Mouse (Mus musculus): ENCODE measurements around the gene Tmed9. TPM values are rescaled to one million over a fixed set of nuclear protein-coding genes. Genes with fewer than 3 reads are reported as not detected.
A peak's percentile ranks its signal among the peaks of the same experiment; 100 is the strongest.

Tmed9 gene
- total and polyA plus RNA-seq, 3 experiments: 88.2 to 196 (median 194) TPM

- peak; percentile 98 for TF ChIP-seq MXI1 (IDR thresholded peaks at IDR 0.05; ENCODE audit: low read depth, low read length)
Measured at GRCm38 (mm10) chr13:55536194-55537175, 37.0 kb upstream of the Tmed9 start, which contains the start of gene Ddx41 (continued).

- in situ Hi-C loops (cut with MboI; ENCODE audit: low pct_ligation_motif_present, low pct_unique_long_range_greater_than_20kb, low sequenced_read_pairs): no loop called here
- Histone ChIP-seq H3K9me3 (replicated peaks; ENCODE audit: low read length) (no peaks in the 10 kb centered on the region), H3K27ac (ENCODE audit: insufficient read depth, low read depth) (no peak overlapping the region), H3K4me1 (ENCODE audit: control insufficient read depth in 1 of 2, insufficient read depth in 2 of 2) (peaks cover 0 to 8% of the 10 kb centered on the region in 2 experiments; a peak in 3 of 4 replicates), H3K4me2 (ENCODE audit: insufficient read depth, low read depth, poor library complexity, severe bottlenecking) (no peak overlapping the region), H3K9ac (ENCODE audit: insufficient read depth, low read depth) (no peak overlapping the region), H3K4me3 (replicated peaks in 1 of 3; ENCODE audit: low read depth in 2 of 3, low read length in 2 of 3, poor library complexity in 1 of 3) (no peak overlapping the region), H3K36me3 (replicated peaks in 1 of 2; ENCODE audit: control insufficient read depth in 1 of 2, insufficient read depth in 1 of 2, low read length in 1 of 2) (peaks cover 66 to 86% of the 10 kb centered on the region in 2 experiments), H3K27me3 (replicated peaks) (no peaks in the 10 kb centered on the region), H3K79me2 (replicated peaks; ENCODE audit: control insufficient read depth, extremely low read depth, insufficient read depth, poor library complexity, severe bottlenecking) (no peaks in the 10 kb centered on the region; the same call in 1 of the 2 replicates)
- dilution Hi-C loops (cut with MboI; ENCODE audit: extremely low pct_ligation_motif_present, extremely low pct_unique_long_range_greater_than_20kb, low sequenced_read_pairs): no loop called here
- peak; percentile 46 for TF ChIP-seq SMC3 (IDR thresholded peaks at IDR 0.05; ENCODE audit: low read depth, low read length)
- no peak for TF ChIP-seq PAX5 (IDR thresholded peaks at IDR 0.05; ENCODE audit: low read length)
- no peak for TF ChIP-seq RCOR1 (conservative IDR thresholded peaks at IDR 0.05; ENCODE audit: low read depth, low read length)
- TF ChIP-seq TBP (conservative IDR thresholded peaks at IDR 0.05; ENCODE audit: low read depth, low read length): no peak
- TF ChIP-seq MYC (IDR thresholded peaks at IDR 0.05; ENCODE audit: low read depth, low read length): peak; percentile 60; the same call in 1 of the 2 replicates
- no peak for TF ChIP-seq HCFC1 (IDR thresholded peaks at IDR 0.05; ENCODE audit: low read depth, low read length)
- no peak for TF ChIP-seq MAZ (IDR thresholded peaks at IDR 0.05; ENCODE audit: low read depth, low read length)
- TF ChIP-seq CTCF (conservative IDR thresholded peaks at IDR 0.05 in 1 of 2, IDR thresholded peaks at IDR 0.05 in 1 of 2; ENCODE audit: low read depth in 2 of 2, low read length in 2 of 2): peak in 1 of 2 experiments; percentile 74; a peak in 2 of 4 replicates
- peak; percentile 41 for TF ChIP-seq RAD21 (IDR thresholded peaks at IDR 0.05; ENCODE audit: low read depth, low read length)
- TF ChIP-seq BHLHE40 (IDR thresholded peaks at IDR 0.05; ENCODE audit: low read depth, low read length): no peak
- TF ChIP-seq NELFE (IDR thresholded peaks at IDR 0.05; ENCODE audit: low read depth, low read length): no peak
- TF ChIP-seq EP300 (IDR thresholded peaks at IDR 0.05; ENCODE audit: low read length): no peak
- peak; percentile 79 for TF ChIP-seq MAFK (IDR thresholded peaks at IDR 0.05; ENCODE audit: insufficient replicate concordance, low read length)
- DNase-seq (ENCODE audit: extremely low read depth): peak; percentile 19
Measured at GRCm38 (mm10) chr13:55540933-55541332, 32.6 kb upstream of the Tmed9 start.

GRCm38 (mm10) chr13:55542891-55543290 is 30.6 kb upstream of the Tmed9 start:
- dilution Hi-C loops (cut with MboI; ENCODE audit: extremely low pct_ligation_motif_present, extremely low pct_unique_long_range_greater_than_20kb, low sequenced_read_pairs): no loop called here

More at GRCm38 (mm10) chr13:55542891-55543290, 30.6 kb upstream of the Tmed9 start:
- peaks cover 82 to 99% of the 10 kb centered on the region in 2 experiments for H3K36me3 ChIP-seq (replicated peaks in 1 of 2; ENCODE audit: control insufficient read depth in 1 of 2, insufficient read depth in 1 of 2, low read length in 1 of 2)
- H3K27me3 ChIP-seq (replicated peaks): no peaks in the 10 kb centered on the region
- no peak for DNase-seq (ENCODE audit: extremely low read depth)
- no peaks in the 10 kb centered on the region for H3K9me3 ChIP-seq (replicated peaks; ENCODE audit: low read length)
- no peak overlapping the region for H3K4me2 ChIP-seq (ENCODE audit: insufficient read depth, low read depth, poor library complexity, severe bottlenecking)
- H3K27ac ChIP-seq (ENCODE audit: insufficient read depth, low read depth): no peak overlapping the region
- no peak overlapping the region for H3K4me3 ChIP-seq (replicated peaks in 1 of 3; ENCODE audit: low read depth in 2 of 3, low read length in 2 of 3, poor library complexity in 1 of 3)
- in situ Hi-C loops (cut with MboI; ENCODE audit: low pct_ligation_motif_present, low pct_unique_long_range_greater_than_20kb, low sequenced_read_pairs): no loop called here
- no peaks in the 10 kb centered on the region; a peak in 1 of 4 replicates for H3K4me1 ChIP-seq (ENCODE audit: control insufficient read depth in 1 of 2, insufficient read depth in 2 of 2)
- TF ChIP-seq ZC3H11A (IDR thresholded peaks at IDR 0.05; ENCODE audit: low read depth, low read length) (no peak), POLR2AphosphoS2 (IDR thresholded peaks at IDR 0.05; ENCODE audit: low read depth, low read length) (no peak), ELF1 (IDR thresholded peaks at IDR 0.05; ENCODE audit: low read depth, low read length) (no peak), JUN (IDR thresholded peaks at IDR 0.05; ENCODE audit: insufficient read depth, low read depth, low read length) (no peak), TBP (conservative IDR thresholded peaks at IDR 0.05; ENCODE audit: low read depth, low read length) (no peak), BHLHE40 (IDR thresholded peaks at IDR 0.05; ENCODE audit: low read depth, low read length) (no peak), SMC3 (IDR thresholded peaks at IDR 0.05; ENCODE audit: low read depth, low read length) (no peak), UBTF (IDR thresholded peaks at IDR 0.05; ENCODE audit: low read depth, low read length) (no peak), NRF1 (IDR thresholded peaks at IDR 0.05; ENCODE audit: low read depth, low read length) (no peak), MYC (IDR thresholded peaks at IDR 0.05; ENCODE audit: low read depth, low read length) (no peak), IRF4 (IDR thresholded peaks at IDR 0.05; ENCODE audit: low read depth, low read length) (no peak), TCF12 (IDR thresholded peaks at IDR 0.05; ENCODE audit: low read depth, low read length) (no peak), PAX5 (IDR thresholded peaks at IDR 0.05; ENCODE audit: low read length) (no peak), MAZ (IDR thresholded peaks at IDR 0.05; ENCODE audit: low read depth, low read length) (no peak), MAFK (IDR thresholded peaks at IDR 0.05; ENCODE audit: insufficient replicate concordance, low read length) (no peak), RCOR1 (conservative IDR thresholded peaks at IDR 0.05; ENCODE audit: low read depth, low read length) (no peak), ZMIZ1 (IDR thresholded peaks at IDR 0.05; ENCODE audit: low read depth, low read length) (no peak), MEF2A (IDR thresholded peaks at IDR 0.05; ENCODE audit: borderline replicate concordance, low read depth, low read length) (no peak), ZKSCAN1 (IDR thresholded peaks at IDR 0.05; ENCODE audit: borderline replicate concordance, low read depth, low read length) (no peak), MXI1 (IDR thresholded peaks at IDR 0.05; ENCODE audit: low read depth, low read length) (no peak)
- no peaks in the 10 kb centered on the region for H3K79me2 ChIP-seq (replicated peaks; ENCODE audit: control insufficient read depth, extremely low read depth, insufficient read depth, poor library complexity, severe bottlenecking)
- H3K9ac ChIP-seq (ENCODE audit: insufficient read depth, low read depth): no peak overlapping the region

All from CH12.LX (cell line).